Mouse (Mus musculus): ENCODE results near the gene Terb1. TPM values are rescaled to one million over a fixed set of nuclear protein-coding genes. Genes with fewer than 3 reads are reported as not detected.

Terb1 gene
- total RNA-seq, 1 experiment from 2014 or later = not detected

GRCm38 (mm10) chr8:104479091-104479490 is 30.6 kb downstream of the Terb1 start:
- no peak for ATAC-seq (replicated peaks; ENCODE audit: insufficient number of reproducible peaks, low FRiP score, low TSS enrichment, poor library complexity, severe bottlenecking)

GRCm38 (mm10) chr8:104472465-104472864 is 37.2 kb downstream of the Terb1 start:
- no peak for ATAC-seq (replicated peaks; ENCODE audit: insufficient number of reproducible peaks, low FRiP score, low TSS enrichment, poor library complexity, severe bottlenecking)

- no peak for ATAC-seq (replicated peaks; ENCODE audit: insufficient number of reproducible peaks, low FRiP score, low TSS enrichment, poor library complexity, severe bottlenecking)
Measured at GRCm38 (mm10) chr8:104467463-104467862, 42.2 kb downstream of the Terb1 start.

GRCm38 (mm10) chr8:104452177-104452576 is 57.5 kb downstream of the Terb1 start:
- ATAC-seq (replicated peaks; ENCODE audit: insufficient number of reproducible peaks, low FRiP score, low TSS enrichment, poor library complexity, severe bottlenecking) = no peak

- no peak for ATAC-seq (replicated peaks; ENCODE audit: insufficient number of reproducible peaks, low FRiP score, low TSS enrichment, poor library complexity, severe bottlenecking)
Measured at GRCm38 (mm10) chr8:104448796-104449195, 60.9 kb downstream of the Terb1 start.

- ATAC-seq (replicated peaks; ENCODE audit: insufficient number of reproducible peaks, low FRiP score, low TSS enrichment, poor library complexity, severe bottlenecking) = no peak
Measured at GRCm38 (mm10) chr8:104446016-104446415, 63.7 kb downstream of the Terb1 start.

GRCm38 (mm10) chr8:104445248-104445647 is 64.5 kb downstream of the Terb1 start:
- no peak for ATAC-seq (replicated peaks; ENCODE audit: insufficient number of reproducible peaks, low FRiP score, low TSS enrichment, poor library complexity, severe bottlenecking)

- no peak for ATAC-seq (replicated peaks; ENCODE audit: insufficient number of reproducible peaks, low FRiP score, low TSS enrichment, poor library complexity, severe bottlenecking)
Measured at GRCm38 (mm10) chr8:104443125-104443679, 66.5 kb downstream of the Terb1 start.

GRCm38 (mm10) chr8:104442299-104443124 is 67.2 kb downstream of the Terb1 start, which contains the start of gene Dync1li2:
Gene Dync1li2, minus strand, starts transcription at chr8:104443047.
- ATAC-seq (replicated peaks; ENCODE audit: insufficient number of reproducible peaks, low FRiP score, low TSS enrichment, poor library complexity, severe bottlenecking) = peak; percentile 87

- no peak for ATAC-seq (replicated peaks; ENCODE audit: insufficient number of reproducible peaks, low FRiP score, low TSS enrichment, poor library complexity, severe bottlenecking)
Measured at GRCm38 (mm10) chr8:104441613-104442012, 68.1 kb downstream of the Terb1 start.

- no peak for ATAC-seq (replicated peaks; ENCODE audit: insufficient number of reproducible peaks, low FRiP score, low TSS enrichment, poor library complexity, severe bottlenecking)
Measured at GRCm38 (mm10) chr8:104439461-104439860, 70.2 kb downstream of the Terb1 start.

- no peak for ATAC-seq (replicated peaks; ENCODE audit: insufficient number of reproducible peaks, low FRiP score, low TSS enrichment, poor library complexity, severe bottlenecking)
Measured at GRCm38 (mm10) chr8:104437494-104438135, 72.1 kb downstream of the Terb1 start.

- ATAC-seq (replicated peaks; ENCODE audit: insufficient number of reproducible peaks, low FRiP score, low TSS enrichment, poor library complexity, severe bottlenecking) = no peak
Measured at GRCm38 (mm10) chr8:104436591-104436990, 73.1 kb downstream of the Terb1 start.

GRCm38 (mm10) chr8:104436038-104436437 is 73.7 kb downstream of the Terb1 start:
- peak; percentile 84 for ATAC-seq (replicated peaks; ENCODE audit: insufficient number of reproducible peaks, low FRiP score, low TSS enrichment, poor library complexity, severe bottlenecking)

GRCm38 (mm10) chr8:104434826-104435354 is 74.8 kb downstream of the Terb1 start:
- ATAC-seq (replicated peaks; ENCODE audit: insufficient number of reproducible peaks, low FRiP score, low TSS enrichment, poor library complexity, severe bottlenecking) = no peak

- ATAC-seq (replicated peaks; ENCODE audit: insufficient number of reproducible peaks, low FRiP score, low TSS enrichment, poor library complexity, severe bottlenecking) = no peak
Measured at GRCm38 (mm10) chr8:104434275-104434674, 75.4 kb downstream of the Terb1 start.

- no peak for ATAC-seq (replicated peaks; ENCODE audit: insufficient number of reproducible peaks, low FRiP score, low TSS enrichment, poor library complexity, severe bottlenecking)
Measured at GRCm38 (mm10) chr8:104433191-104433842, 76.4 kb downstream of the Terb1 start.

GRCm38 (mm10) chr8:104432656-104433055 is 77.1 kb downstream of the Terb1 start:
- no peak for ATAC-seq (replicated peaks; ENCODE audit: insufficient number of reproducible peaks, low FRiP score, low TSS enrichment, poor library complexity, severe bottlenecking)

- ATAC-seq (replicated peaks; ENCODE audit: insufficient number of reproducible peaks, low FRiP score, low TSS enrichment, poor library complexity, severe bottlenecking) = no peak
Measured at GRCm38 (mm10) chr8:104430230-104430629, 79.5 kb downstream of the Terb1 start.

Measured in monocyte, adult 5-6 weeks (primary cell).